21 mouse cellular contexts compared by ENCODE assay signal in the genomic region with DNA sequence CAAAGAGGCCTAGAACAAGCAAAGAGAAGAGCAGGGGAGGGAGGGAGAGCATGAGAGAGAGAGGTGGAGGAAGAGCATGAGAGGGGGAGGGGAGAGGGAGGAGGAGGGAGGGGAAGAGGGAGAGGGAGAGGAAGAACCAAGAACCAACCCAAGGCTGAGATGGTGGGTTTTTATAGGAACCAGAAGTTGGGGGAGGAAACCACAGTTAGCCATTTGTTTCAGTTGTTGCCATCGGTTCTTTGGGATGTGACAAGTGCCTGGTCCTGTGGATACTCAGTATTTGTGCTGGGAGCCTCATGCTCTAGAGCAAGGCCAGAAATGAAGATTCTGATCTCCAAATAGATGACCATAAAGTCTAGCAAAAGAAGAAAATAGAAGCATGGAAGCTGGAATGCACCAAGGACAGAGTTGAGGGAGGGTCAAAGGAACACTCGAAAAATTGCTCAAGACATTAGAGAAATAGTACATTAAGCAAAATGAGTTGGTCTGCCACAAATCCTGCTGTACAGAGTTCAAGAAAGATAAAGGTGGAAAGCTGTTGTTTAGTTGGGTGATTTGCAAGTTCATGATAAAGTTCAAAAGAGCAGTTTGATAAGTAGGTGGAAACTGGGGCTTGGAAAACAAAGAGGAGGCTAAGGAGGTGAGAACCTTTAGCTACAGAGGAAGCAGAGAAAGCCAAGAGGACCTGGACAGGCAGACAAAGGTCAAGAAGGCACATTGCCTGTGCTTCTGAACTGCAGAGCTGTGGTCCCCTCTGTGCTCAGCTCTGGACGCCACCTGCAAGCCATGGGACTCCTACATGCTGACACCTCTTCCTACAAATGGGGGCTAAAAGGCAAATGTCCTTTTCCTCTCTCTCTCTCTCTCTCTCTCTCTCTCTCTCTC. TPM values are rescaled to one million over a fixed set of nuclear protein-coding genes. Genes with fewer than 3 reads are reported as not detected.
"Had no signal": no experiment of that assay in that cellular context is flagged by ENCODE, and none has a peak within 500 bp of the region (broad histone marks: within the 10 kb centered on the region; RNA-seq: fewer than 3 reads in every experiment).

No protein-coding gene starts in this region.

- DNase-seq: kidney, adult 8-10 months; kidney, postnatal 36 days; layer of hippocampus, adult 9-11 months; layer of hippocampus, postnatal 36 days; lung, adult 2 months; lung, postnatal 36 days; right cerebral cortex, adult 18-20 months; right cerebral cortex, postnatal 25 days; thymus, postnatal 36 days had no signal

- H3K4me3 ChIP-seq: limb, embryonic 12.5 days; liver, embryonic 15.5 days; midbrain, embryonic 12.5 days; myocyte; neural tube, embryonic 15.5 days had no signal

- H3K4me1 ChIP-seq: liver, embryonic 15.5 days; midbrain, embryonic 12.5 days; neural tube, embryonic 15.5 days had no signal

- H3K9ac ChIP-seq: limb, embryonic 12.5 days; liver, embryonic 15.5 days; midbrain, embryonic 12.5 days; neural tube, embryonic 15.5 days had no signal

- H3K36me3 ChIP-seq: limb, embryonic 12.5 days; liver, embryonic 15.5 days; midbrain, embryonic 12.5 days; neural tube, embryonic 15.5 days had no signal

- H3K4me2 ChIP-seq: limb, embryonic 12.5 days; liver, embryonic 11.5 days; liver, embryonic 15.5 days; midbrain, embryonic 12.5 days; neural tube, embryonic 15.5 days had no signal

- H3K9me3 ChIP-seq: limb, embryonic 12.5 days; liver, embryonic 15.5 days; midbrain, embryonic 12.5 days; neural tube, embryonic 15.5 days had no signal

- ATAC-seq: lung, postnatal 0 days had no signal

- H3K27me3 ChIP-seq: limb, embryonic 12.5 days; liver, embryonic 15.5 days; midbrain, embryonic 12.5 days; neural tube, embryonic 15.5 days had no signal

- H3K27ac ChIP-seq: kidney, postnatal 0 days; limb, embryonic 12.5 days; liver, embryonic 15.5 days; midbrain, embryonic 12.5 days; neural tube, embryonic 15.5 days had no signal

RNA-seq across cellular contexts. Expression of a gene that starts 5.1 kb away (rescaled TPM):
- total RNA-seq: layer of hippocampus, adult 18-20 months; left cerebral cortex, adult 8-10 months; left cerebral cortex, postnatal 36 days had no signal
- polyA plus RNA-seq: limb, embryonic 12.5 days; midbrain, embryonic 12.5 days; neural tube, embryonic 11.5 days; neural tube, embryonic 15.5 days had no signal

RNA-seq across cellular contexts. Expression of a gene that starts 58.4 kb away (rescaled TPM):
- total RNA-seq: layer of hippocampus, adult 18-20 months; layer of hippocampus, postnatal 36 days; left cerebral cortex, postnatal 36 days had no signal
- polyA plus RNA-seq: limb, embryonic 12.5 days; midbrain, embryonic 12.5 days; myocyte; neural tube, embryonic 11.5 days had no signal
